Mouse (Mus musculus): ENCODE results near the gene Gm17334.

The Gm17334 gene

DNA sequence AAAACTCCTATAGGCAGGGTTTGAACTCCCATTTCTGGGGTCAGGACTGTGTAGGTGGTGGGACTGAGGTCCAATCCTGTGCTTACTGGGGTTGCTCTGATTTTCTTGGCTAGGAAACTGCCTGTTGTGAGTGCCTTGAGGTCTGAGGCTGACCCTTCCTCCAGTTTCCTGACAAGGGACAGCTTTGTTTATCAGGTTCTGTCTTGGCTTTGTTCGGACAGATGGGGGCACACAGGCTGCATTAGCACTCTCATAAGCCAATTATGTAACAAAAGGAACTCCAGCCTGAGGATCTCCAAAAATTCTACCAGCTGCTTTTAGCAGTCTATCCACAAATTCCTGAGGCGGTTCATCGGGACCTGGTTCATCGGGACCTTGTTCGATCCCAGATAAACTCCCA, 30.6 kb downstream of the Gm17334 start:
- DNase-seq (ENCODE audit: low read depth), result no peak

DNA sequence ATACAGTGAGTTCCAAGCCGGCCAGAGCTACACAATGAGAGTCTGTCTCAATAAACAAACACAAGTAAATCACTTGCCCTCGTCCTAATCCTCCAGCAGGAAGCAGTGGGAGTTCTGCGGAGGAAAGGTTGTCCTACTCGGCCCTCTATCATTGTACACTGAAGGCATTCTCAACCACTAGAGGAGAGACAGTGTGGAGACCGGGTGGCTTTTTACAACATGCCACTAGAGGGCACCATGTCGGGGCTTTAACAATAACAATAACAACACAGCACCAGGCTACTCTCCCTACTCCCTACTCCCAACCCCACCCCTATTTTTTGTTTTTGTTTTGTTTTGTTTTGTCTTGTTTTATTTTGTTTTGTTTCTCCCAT, 35.4 kb downstream of the Gm17334 start:
- DNase-seq (ENCODE audit: low read depth), result no peak

DNA sequence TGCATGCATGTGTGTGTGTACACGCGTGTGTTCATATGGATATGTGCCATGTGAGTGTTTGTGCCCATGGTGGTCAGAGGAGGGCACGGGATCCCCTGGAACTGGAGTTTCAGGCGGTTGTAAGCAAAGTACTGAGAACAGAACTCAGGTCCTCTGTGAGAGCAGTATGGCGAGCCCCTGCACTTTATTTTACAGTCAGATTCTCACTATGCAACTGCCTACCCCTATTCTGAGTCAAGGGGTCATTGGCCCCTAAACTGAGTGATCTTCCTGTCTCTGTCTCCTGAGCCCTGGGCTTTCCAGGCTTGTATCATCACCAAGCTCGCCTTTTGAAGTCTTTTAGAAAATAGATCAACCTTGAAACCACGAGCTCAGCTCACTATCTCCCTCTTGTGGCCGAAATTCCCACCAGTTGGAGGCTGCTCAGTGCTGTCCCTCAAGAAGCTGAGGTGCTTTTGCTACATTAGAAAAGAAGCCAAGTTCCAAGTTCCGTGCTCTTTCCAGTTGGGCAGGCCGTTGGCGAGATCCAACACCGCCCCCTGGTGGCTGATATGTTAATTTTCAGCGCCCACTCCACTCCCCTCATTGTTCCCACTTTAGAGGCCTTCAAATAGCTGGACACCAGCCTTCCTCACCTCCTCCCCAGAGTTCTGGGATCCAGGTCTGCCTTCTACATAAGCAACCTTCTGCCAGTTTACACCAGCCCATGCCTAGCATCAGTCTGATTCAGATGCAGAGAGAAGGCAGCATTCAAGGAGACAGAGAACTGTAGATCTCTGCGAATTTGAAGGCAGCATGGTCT, 36.0 kb downstream of the Gm17334 start:
- peak; percentile 68 for DNase-seq (ENCODE audit: low read depth)

DNA sequence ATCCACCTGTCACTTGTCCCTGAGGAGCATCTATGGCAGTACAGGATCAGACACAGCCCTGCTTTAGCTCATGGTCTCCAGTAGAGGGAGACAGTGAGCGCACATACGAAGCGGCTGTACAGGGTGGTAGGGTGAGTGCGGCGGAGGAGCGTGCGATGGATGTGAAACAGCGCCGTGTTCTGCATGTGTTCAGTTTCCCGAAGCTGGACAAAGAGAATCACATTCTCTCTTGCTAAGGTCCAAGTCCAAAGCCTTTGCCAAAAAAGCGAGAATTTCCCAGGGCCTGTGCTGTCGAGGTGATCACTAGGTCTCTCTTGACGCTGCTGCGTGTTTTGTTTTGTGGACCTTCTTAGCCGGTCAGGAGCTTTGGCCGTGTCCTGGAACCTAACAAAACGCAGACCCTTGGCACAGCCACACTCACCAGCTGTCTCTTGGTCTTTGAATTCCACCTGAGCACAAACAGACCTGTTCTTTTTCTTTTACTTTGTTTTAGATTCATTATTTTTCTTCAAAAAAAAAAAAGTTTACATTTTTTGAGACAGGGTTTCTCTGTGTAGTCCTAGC, 37.2 kb downstream of the Gm17334 start:
- no peak for DNase-seq (ENCODE audit: low read depth)

DNA sequence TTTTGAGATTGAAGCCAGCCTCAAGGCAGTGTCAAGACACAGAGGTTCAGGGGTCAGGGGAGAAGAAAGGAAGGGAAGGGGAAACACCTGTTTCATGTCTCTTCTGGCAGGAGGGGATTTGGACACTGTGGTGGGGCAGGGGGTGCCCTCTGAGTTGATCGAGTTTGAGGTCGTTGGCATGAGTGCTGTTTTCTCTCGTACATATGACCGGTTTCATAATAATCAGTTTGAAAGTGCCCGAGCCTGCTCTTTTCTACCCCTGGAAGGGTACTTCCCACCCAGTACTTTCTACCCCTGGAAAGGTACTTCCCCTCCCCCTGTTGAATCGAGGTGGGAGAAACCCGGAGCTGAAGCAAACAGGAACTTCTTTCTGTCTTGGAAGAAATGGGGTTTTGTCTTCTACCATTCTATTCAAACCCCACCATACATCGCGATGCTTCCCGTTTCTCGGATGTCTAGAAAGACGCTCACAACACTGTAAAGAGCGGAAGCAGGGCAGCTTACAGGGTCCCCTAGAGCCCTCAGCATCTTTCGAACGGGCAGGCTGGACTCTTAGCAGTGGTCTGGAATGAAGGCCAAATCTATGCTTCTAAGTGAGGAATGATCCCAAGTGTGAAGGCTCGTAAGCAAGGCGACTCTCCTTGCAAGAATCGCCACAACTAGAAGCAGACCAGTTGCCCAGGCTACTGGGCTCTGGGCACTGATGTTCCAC, 37.9 kb downstream of the Gm17334 start:
- no peak for DNase-seq (ENCODE audit: low read depth)

DNA sequence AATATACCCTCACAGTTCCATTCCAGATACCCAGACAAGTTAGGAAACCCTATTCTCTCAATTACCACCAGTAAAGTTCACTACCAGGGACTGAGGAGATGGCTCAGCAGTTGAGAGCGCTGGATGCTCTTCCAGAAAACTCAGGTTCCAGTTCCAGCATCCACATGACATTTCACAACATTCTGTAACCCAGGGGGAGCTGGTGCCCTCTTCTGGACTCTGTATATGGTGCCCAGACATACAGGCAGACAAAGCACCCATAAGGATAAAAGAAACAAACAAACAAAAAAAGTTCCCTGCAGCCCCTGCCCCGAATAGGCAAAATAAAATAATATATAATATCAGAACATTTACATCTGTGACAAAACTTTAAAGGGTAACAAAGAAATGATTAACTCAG, 38.6 kb downstream of the Gm17334 start:
- DNase-seq (ENCODE audit: low read depth), result no peak

DNA sequence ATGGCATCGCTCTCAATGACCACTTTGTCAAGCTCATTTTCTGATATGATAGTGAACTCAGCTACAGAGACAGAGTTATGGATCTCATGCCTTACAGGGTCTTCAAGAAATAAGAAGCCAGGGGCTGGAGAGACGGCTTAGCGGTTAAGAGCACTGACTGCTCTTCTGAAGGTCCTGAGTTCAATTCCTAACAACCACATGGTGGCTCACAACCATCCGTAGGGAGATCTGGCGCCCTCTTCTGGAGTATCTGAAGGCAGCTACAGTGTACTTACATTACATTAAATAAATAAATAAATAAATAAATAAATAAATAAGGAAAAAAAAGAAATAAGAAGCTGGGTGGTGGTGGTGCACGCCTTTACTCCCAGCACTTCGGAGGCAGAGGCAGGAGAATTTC, 39.2 kb downstream of the Gm17334 start:
- no peak for DNase-seq (ENCODE audit: low read depth)

DNA sequence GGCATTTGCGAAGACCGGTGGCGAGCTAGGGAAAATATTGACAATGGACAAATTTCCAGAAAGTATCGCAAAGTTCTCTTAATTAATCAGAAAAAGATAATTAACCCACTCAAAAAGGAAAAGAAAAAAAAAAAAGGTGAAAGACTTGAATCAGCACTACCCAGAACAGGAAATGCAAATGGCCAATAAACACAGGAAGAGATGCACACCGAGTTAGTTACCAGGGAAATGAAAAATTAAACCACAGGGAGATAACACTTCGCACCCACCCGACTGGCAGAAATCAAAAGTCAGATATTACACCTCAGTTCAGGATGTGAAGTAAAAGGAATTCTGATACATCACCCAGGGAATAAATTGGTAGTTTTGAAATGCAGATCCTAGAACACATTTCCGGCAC, 40.7 kb downstream of the Gm17334 start:
- no peak for DNase-seq (ENCODE audit: low read depth)

DNA sequence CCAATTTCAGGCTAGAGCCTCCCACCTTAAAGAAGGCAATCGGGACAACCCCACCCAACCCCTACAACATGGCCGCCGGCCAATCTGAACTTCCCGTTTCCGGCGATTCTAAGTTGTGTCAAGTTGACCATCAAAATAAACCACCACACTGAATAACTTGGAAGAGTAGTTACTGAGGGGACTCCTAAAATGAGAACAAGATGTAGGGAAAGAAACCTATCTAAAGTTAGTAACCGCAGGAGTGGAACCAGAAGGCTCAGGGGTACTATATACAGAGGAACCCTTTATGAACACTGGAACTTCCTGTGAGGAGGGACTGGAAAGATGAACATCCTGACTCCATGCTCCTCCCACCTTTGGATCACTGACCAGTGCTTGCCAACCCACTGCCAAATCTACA, 41.5 kb downstream of the Gm17334 start:
- no peak for DNase-seq (ENCODE audit: low read depth)
